Mouse (Mus musculus): ENCODE measurements around the gene Degs1.

- no peak for TF ChIP-seq CTCF (conservative IDR thresholded peaks at IDR 0.05; ENCODE audit: low read length)
- no peak for TF ChIP-seq POU5F1 (IDR thresholded peaks at IDR 0.05; ENCODE audit: borderline replicate concordance, low read length)
These were observed 7.5 kb downstream of the Degs1 start for GRCm38 (mm10) chr1:182275109-182275508.

Measured in E14TG2a.4 (cell line).